Mouse (Mus musculus) gastrocnemius, postnatal 14 days (tissue): ENCODE data around the gene Gatad2b. TPM values are rescaled to one million over a fixed set of nuclear protein-coding genes. Genes with fewer than 3 reads are reported as not detected.
"Not testable (repeated sequence)": the region's sequence is repeated elsewhere in the genome, so short reads cannot be mapped to it uniquely, and the experiment has no call there.

ENCODE experiments used
- DNase-seq: peaks from one replicate; pipeline ENCODE4 v3.0.0; 2021; ENCODE audit warnings: mixed read lengths
- intact Hi-C: fragments of 180-260 bp; cut with DNase I; formaldehyde crosslinking; loops from one replicate; pipeline ENCODE4 v1.15.1; 2025; ENCODE audit warnings: low total_unique reads
- total RNA-seq, 2 experiments: library from RNA; stranded (reverse); gene quantifications; 2 replicates each; pipeline ENCODE4 v1.2.3; 2021

The Gatad2b gene
- total RNA-seq, 2 experiments from 2014 or later: 41.5 to 43.2 TPM

DNA sequence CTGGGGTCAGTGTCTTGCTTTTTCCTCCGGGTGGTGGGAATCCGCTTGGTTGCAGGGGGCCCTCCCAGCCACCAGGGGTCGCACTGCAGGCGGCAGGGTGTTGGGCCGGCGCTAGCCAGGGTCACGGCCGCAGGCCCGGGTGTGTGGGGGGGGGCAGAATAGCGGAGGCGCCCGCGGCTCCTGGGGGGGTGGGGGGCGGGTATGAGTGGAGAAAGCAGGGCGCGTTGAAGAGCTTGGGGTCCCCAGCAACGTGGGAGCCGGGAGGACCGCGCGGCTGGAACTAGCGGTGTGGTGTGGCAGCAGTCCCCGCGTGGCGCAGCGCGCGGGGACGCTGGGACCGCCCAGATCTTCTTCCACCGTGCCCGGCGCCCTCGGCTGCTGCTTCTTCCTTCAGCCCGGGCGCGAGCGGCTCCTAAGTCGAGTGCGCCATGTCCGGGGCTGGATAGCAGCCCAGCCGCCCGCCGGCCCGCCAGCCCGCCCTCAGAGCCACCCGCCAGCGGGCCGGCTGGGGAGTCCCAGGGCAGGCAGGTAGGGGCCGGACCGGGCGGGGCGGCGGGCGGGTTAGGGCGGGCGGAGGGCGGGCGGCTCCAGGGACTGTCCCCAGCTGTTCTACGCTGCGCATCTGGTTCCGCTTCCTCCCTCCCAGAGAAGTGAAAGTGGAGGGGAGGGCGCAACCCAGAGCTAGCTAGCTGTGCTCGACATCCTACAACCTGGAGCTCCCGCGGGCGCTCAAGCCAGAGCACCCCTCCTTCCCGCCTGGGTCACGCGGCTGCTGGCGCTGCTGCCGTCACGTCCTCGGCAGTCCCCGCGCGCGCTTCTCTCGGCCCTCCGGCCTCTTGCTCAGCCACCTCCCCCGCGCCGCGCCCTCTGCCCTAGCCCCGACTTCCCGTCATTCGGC is 27.7 kb upstream of the Gatad2b start, which contains the start of gene Dennd4b:
Gene Dennd4b, plus strand, starts transcription at position 152 of the 898 bp plus-strand sequence.
- peak; percentile 95 for DNase-seq
- intact Hi-C loops: loop anchor here (10.0 kb wide), 1 partner anchor 110 kb away; no protein-coding TSS in a partner anchor

DNA sequence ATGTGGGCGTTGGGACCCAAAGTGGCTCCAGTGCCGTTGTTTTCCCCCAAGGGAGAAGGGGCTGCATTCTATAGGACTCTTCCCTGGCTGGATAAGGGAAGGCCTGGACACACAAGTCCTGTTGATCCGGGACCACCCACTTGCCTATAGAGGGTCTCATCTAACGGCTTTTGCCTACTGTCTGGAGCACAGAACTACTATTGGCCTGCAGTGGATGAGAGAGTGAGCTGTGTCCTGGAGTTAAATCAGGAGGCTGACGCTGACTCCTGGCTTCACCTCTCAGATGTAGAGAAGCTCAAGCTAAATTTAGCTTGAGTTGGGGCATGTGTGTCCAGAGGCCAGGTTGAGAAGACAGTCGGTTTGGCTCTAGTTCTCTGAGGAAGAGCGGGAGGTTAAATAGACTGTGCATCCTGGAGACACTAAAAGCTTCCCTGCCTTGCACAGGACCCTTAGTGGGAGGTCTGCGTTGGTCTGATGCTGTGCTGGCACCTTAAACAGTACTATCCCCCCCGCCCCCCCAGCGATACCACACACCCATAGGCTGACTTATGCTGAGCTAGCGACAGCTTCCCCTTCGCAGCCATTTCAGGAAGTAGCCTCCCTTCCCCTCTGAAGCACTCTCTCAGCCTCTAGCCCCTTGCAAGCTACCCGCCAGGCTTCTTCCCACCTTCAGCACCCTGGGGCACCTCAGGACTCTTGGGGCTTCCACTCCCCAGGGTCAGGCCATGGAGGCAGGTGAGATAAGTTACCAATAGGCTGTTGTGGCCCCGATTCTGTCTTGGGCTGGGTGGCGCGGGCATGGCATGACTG is 26.8 kb upstream of the Gatad2b start:
- intact Hi-C loops: loop anchor here (10.0 kb wide), 1 partner anchor 109 kb away; no protein-coding TSS in a partner anchor
- peak; percentile 57 for DNase-seq

- intact Hi-C loops: loop anchor here (10.0 kb wide), 1 partner anchor 108 kb away; no protein-coding TSS in a partner anchor
- DNase-seq: no peak
These were observed 25.8 kb upstream of the Gatad2b start for GRCm38 (mm10) chr3:90266901-90267775.

GRCm38 (mm10) chr3:90268190-90268589 is 24.8 kb upstream of the Gatad2b start:
- intact Hi-C loops: loop anchor here (10.0 kb wide), 1 partner anchor 107 kb away; no protein-coding TSS in a partner anchor
- DNase-seq: no peak

GRCm38 (mm10) chr3:90268971-90269370 is 24.0 kb upstream of the Gatad2b start:
- intact Hi-C loops: loop anchor here (10.0 kb wide), 1 partner anchor 106 kb away; no protein-coding TSS in a partner anchor
- DNase-seq: no peak

DNA sequence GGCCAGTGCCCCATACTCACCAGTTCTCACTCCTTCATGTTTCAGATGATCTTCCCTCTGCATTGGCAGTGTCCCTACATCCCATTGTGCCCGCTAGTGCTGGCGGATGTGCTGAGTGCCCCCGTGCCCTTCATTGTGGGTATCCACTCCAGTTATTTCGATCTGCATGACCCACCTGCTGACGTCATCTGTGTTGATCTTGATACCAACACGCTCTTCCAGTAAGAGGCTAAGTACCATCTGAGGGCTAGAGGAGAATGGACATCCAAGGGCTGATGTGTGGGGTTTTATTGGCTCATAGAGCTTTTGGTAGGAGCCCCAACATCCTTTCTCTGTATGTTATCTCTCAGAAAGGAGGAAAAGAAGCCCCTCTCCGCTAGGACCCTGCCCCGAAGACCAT is 22.2 kb upstream of the Gatad2b start:
- no peak for DNase-seq
- intact Hi-C loops: loop anchor here (10.0 kb wide), 1 partner anchor 194 kb away; the partner anchor contains the start of gene Npr1

DNA sequence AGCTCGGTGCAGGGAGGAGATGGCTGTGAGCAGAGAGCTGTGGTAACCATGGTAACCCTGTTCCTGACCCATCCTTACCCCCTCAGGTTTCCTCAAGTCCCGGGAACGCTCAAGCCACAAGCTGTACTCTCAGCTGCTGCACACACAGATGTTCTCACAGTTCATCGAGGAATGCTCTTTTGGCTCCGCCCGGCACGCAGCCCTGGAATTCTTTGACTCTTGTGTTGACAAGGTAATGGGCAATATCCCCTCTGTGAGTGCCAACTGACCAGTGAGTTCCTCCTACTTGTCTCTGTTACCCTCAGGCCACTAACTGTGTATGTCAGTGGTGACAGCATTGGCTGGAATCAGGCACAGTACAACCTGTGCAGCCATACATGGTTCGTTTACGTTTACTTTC is 20.8 kb upstream of the Gatad2b start:
- intact Hi-C loops: loop anchor here (10.0 kb wide), 1 partner anchor 193 kb away; the partner anchor contains the start of gene Npr1
- DNase-seq: no peak

DNA sequence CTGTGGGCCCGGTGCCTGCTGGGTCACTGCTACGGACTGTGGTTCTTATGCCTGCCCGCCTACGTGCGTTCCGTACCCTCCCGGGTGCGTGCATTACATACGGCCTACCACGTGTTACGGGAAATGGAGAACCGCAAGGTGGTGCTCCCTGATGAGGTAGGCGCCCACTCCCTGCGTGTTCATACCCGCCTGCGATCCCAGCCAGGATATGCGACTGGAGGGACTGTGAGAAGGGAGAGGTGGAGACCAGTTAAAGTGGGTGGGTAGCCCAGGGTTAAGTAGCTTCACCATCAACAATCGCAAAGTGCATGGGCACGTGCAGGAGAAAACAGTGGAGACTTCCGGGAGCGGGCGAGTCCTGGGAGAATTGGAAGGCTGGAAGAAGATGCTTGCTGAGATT is 19.1 kb upstream of the Gatad2b start:
- intact Hi-C loops: loop anchor here (10.0 kb wide), 1 partner anchor 191 kb away; the partner anchor contains the start of gene Npr1
- DNase-seq: no peak

GRCm38 (mm10) chr3:90275286-90275685 is 17.7 kb upstream of the Gatad2b start:
- DNase-seq: no peak
- intact Hi-C loops: loop anchor here (10.0 kb wide), 1 partner anchor 190 kb away; the partner anchor contains the start of gene Npr1

- intact Hi-C loops: loop anchor here (10.0 kb wide), 1 partner anchor 188 kb away; the partner anchor contains the start of gene Npr1
- no peak for DNase-seq
These were observed 16.1 kb upstream of the Gatad2b start for GRCm38 (mm10) chr3:90276858-90277257.

DNA sequence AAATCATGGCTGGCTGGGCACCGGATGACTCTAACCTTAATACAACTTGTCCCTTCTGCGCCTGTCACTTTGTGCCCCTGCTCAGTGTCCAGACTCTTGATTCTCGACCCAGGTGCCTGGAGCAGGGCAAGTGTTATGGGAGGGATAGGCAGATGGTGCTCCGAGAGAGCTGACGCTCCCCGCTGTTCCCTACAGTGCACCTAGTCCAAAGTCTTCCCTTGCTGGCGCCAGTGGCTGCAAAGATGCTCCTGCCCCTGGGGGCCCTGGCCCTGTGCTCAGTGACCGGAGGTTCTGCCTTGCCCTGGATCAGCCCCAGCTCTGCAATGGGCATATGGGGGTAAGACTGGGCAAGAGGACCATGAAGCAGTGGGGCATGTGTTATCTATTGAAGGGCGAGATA is 15.2 kb upstream of the Gatad2b start:
- intact Hi-C loops: loop anchor here (10.0 kb wide), 1 partner anchor 187 kb away; the partner anchor contains the start of gene Npr1

DNA sequence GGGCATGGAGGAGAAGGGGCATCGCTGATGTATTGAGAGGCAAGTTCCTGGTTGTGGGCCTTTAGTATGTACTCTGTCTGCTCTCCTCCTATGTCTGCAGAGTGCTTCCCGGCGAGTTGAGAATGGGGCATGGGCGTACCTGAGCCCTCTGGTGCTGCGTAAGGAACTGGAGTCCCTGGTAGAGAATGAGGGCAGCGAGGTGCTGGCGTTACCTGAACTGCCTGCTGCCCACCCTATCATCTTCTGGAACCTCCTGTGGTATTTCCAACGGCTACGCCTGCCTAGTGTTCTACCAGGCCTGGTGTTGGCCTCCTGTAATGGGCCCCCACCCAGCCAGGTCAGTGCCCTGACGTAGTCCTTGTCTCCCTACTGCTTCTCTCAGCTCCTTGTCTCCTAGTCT is 14.8 kb upstream of the Gatad2b start:
- DNase-seq: no peak
- intact Hi-C loops: loop anchor here (10.0 kb wide), 1 partner anchor 187 kb away; the partner anchor contains the start of gene Npr1

More for the DNA sequence above, 15.2 kb upstream of the Gatad2b start:
- DNase-seq: no peak

- intact Hi-C loops: loop anchor here (10.0 kb wide), 1 partner anchor 186 kb away; the partner anchor contains the start of gene Npr1
- DNase-seq: no peak
These were observed 13.8 kb upstream of the Gatad2b start for GRCm38 (mm10) chr3:90279216-90279615.

GRCm38 (mm10) chr3:90279743-90280142 is 13.2 kb upstream of the Gatad2b start:
- intact Hi-C loops: loop anchor here (10.0 kb wide), 1 partner anchor 185 kb away; the partner anchor contains the start of gene Npr1

DNA sequence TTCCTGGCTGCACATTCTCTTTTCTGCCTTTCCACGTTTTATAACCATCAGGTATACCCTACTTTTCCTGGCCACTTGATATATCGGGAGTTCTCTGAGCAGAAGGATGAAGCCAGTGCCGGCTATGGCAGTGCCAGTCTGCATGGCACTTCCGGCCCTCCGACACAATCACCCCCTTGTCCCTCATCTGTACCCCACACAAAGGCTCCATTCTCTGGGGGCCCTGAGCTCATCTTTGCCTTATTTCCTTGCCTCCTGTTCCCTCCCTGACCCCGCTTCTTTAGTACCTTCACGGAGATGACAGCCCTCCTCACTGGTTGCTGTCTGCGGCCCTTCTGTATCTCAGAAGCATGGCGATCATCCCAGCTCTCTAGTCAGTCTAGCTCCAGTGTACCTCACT is 12.3 kb upstream of the Gatad2b start:
- DNase-seq: no peak
- intact Hi-C loops: no loop called here

More at GRCm38 (mm10) chr3:90279743-90280142, 13.2 kb upstream of the Gatad2b start:
- no peak for DNase-seq

GRCm38 (mm10) chr3:90284150-90284549 is 8.8 kb upstream of the Gatad2b start:
- no peak for DNase-seq
- intact Hi-C loops: no loop called here

DNA sequence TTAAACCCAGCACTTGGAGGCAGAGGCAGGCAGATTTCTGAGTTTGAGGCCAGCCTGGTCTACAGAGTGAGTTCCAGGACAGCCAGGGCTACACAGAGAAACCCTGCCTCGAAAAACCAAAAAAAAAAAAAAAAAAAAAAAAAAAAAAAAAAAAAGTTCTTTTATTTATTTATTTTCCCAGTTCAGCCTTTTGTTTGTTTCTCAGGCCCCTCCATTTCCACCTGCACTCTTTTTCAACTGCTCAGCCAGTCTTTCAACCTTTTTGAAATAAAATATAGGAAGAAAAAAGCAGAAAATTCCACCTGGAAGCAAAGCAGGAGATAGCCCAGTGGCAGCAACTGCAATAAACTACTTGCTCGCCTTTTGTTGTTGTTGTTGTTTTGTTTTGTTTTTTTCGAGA is 3.6 kb upstream of the Gatad2b start:
- intact Hi-C loops, DNase-seq: not testable (repeated sequence)

- DNase-seq: no peak
- intact Hi-C loops: loop anchor here (5.0 kb wide), 1 partner anchor 82 kb away; no protein-coding TSS in a partner anchor
These were observed 2.4 kb upstream of the Gatad2b start for GRCm38 (mm10) chr3:90290602-90291001.
